8 mouse cellular contexts compared by ENCODE assay signal in the genomic region with DNA sequence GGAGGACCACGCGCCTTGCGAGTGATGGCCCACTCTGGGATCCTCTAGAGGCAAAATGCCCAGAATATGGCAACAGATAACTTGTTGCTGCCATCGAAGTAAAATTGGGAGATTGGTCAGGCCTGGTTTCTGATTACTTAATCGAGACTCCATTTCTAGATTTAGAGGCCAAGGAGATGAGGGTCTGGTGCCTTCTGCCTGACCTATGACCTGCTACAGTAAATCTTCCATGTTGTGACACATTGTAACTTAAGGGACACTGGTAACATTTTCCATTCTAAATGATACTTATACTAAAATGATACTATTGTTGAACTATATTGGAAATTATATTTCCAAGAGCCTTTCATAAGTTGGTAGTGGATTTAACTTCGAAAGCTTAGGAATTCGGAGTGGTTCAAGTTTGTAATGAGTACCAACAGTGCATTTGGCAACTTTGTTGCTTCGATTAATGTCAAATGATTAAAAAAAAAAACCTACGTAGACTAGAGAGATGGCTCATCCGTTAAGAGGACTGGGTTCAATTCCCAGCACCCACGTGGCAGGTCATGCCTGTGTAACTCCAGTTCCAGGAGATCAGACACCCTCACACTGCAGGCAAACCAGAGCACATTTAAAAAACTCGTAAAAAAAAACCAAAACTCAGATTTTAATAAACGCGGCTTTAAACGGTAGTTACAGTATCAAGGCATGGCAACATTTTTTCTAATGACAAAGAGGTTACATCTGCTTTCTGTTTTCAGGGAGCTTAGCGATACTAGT. TPM values are rescaled to one million over a fixed set of nuclear protein-coding genes. Genes with fewer than 3 reads are reported as not detected.
A peak's percentile ranks its signal among the peaks of the same experiment; 100 is the strongest.
DNase-seq lines count a peak whose midpoint lies in the region; ATAC-seq and TF ChIP-seq lines count a peak whose summit lies in the region.

No protein-coding gene starts in this region.

- H3K4me1 ChIP-seq in kidney, embryonic 14.5 days (ENCODE audit: control insufficient read depth, insufficient read depth, low read length), result peaks cover 5% of the 10 kb centered on the region; the same call in 1 of the 2 replicates
- H3K4me1 ChIP-seq in hindbrain, embryonic 10.5 days (replicated peaks), result peaks cover 17% of the 10 kb centered on the region; the same call in 1 of the 2 replicates
- peaks cover 8% of the 10 kb centered on the region for H3K4me1 ChIP-seq in midbrain, embryonic 11.5 days (ENCODE audit: control insufficient read depth, insufficient read depth, low read length)

- in situ Hi-C loops in Patski (cut with MboI; ENCODE audit: low pct_unique_long_range_greater_than_20kb), result loop anchor here (5.0 kb wide), 1 partner anchor 180 kb away; no protein-coding TSS in a partner anchor

- H3K27ac ChIP-seq in kidney, embryonic 14.5 days (ENCODE audit: low read depth, low read length), result peak overlapping the region; percentile 97
- H3K27ac ChIP-seq in hindbrain, embryonic 10.5 days, result peak overlapping the region; percentile 100
- peak overlapping the region; percentile 98 for H3K27ac ChIP-seq in midbrain, embryonic 11.5 days (ENCODE audit: low read depth, low read length)

- no peak for ATAC-seq in kidney, embryonic 14.5 days (ENCODE audit: low FRiP score, low TSS enrichment)
- ATAC-seq in Patski, result no peak
- ATAC-seq in midbrain, embryonic 11.5 days (ENCODE audit: low FRiP score), result no peak

- H3K4me3 ChIP-seq in kidney, embryonic 14.5 days (ENCODE audit: low read length), result peak overlapping the region; percentile 82
- H3K4me3 ChIP-seq in hindbrain, embryonic 10.5 days, result peak overlapping the region; percentile 87
- peak overlapping the region; percentile 88 for H3K4me3 ChIP-seq in midbrain, embryonic 11.5 days (ENCODE audit: low read depth, low read length)

- H3K4me2 ChIP-seq in kidney, embryonic 14.5 days (replicated peaks; ENCODE audit: low read depth, low read length), result peak overlapping the region; percentile 53
- H3K4me2 ChIP-seq in midbrain, embryonic 11.5 days, result peak overlapping the region; percentile 71

- no peak for DNase-seq in kidney, postnatal 10 days
- peak; percentile 10 for DNase-seq in Patski (ENCODE audit: low read depth, low spot score)
- no peak for DNase-seq in hindbrain, embryonic 10.5 days (ENCODE audit: low spot score)
- peak; percentile 88 for DNase-seq in midbrain, embryonic 11.5 days (ENCODE audit: low spot score, missing footprints)
- no peak for DNase-seq in adrenal gland, postnatal 25 days
- no peak for DNase-seq in right cerebral cortex, postnatal 14 days
- no peak for DNase-seq in urinary bladder, postnatal 14 days (ENCODE audit: low spot score)

- H3K27me3 ChIP-seq in kidney, embryonic 14.5 days (ENCODE audit: control insufficient read depth, insufficient read depth, low read length), result no peaks in the 10 kb centered on the region
- H3K27me3 ChIP-seq in Patski, result no peaks in the 10 kb centered on the region
- peaks cover 1% of the 10 kb centered on the region for H3K27me3 ChIP-seq in hindbrain, embryonic 10.5 days (ENCODE audit: insufficient read depth, poor library complexity, severe bottlenecking)
- H3K27me3 ChIP-seq in midbrain, embryonic 11.5 days (ENCODE audit: control insufficient read depth, insufficient read depth, low read length), result no peaks in the 10 kb centered on the region

- POLR2A ChIA-PET in Patski (lab: Charles Lee), result interaction anchor here (1.0 to 1.7 kb wide), 4 partner anchors 9 to 180 kb away, joined by 3 to 8 read pairs (median 4); no protein-coding TSS in a partner anchor

- 15% methylated on average over 16 of the region's 16 CpGs for WGBS in kidney, embryonic 14.5 days
- WGBS in hindbrain, embryonic 10.5 days, result 13% methylated on average over 16 of the region's 16 CpGs
- WGBS in midbrain, embryonic 11.5 days, result 9% methylated on average over 16 of the region's 16 CpGs

- peak overlapping the region; percentile 98 for H3K9ac ChIP-seq in kidney, embryonic 14.5 days (ENCODE audit: low read depth, low read length)
- H3K9ac ChIP-seq in midbrain, embryonic 11.5 days (ENCODE audit: low read length), result peak overlapping the region; percentile 99

- no peaks in the 10 kb centered on the region for H3K9me3 ChIP-seq in kidney, embryonic 14.5 days (ENCODE audit: control insufficient read depth, low read length)
- H3K9me3 ChIP-seq in hindbrain, embryonic 10.5 days, result no peaks in the 10 kb centered on the region
- no peaks in the 10 kb centered on the region for H3K9me3 ChIP-seq in midbrain, embryonic 11.5 days (ENCODE audit: control insufficient read depth, low read length)

- TF ChIP-seq CTCF in Patski (IDR thresholded peaks at IDR 0.05), result no peak

- CTCF ChIA-PET in Patski (lab: Charles Lee), result no interaction called here

- peaks cover 27% of the 10 kb centered on the region for H3K36me3 ChIP-seq in kidney, embryonic 14.5 days (ENCODE audit: control insufficient read depth, insufficient read depth, low read length)
- peaks cover 41% of the 10 kb centered on the region for H3K36me3 ChIP-seq in hindbrain, embryonic 10.5 days
- no peaks in the 10 kb centered on the region for H3K36me3 ChIP-seq in midbrain, embryonic 11.5 days (ENCODE audit: control insufficient read depth, insufficient read depth, low read length)

RNA-seq across cellular contexts. Expression of gene Ddx3x, which starts 1.5 kb away (rescaled TPM):
- 131 and 161 TPM in 2 replicates for polyA plus RNA-seq in kidney, embryonic 14.5 days (2014; fragmentation: Nextera tagmentation; extraction: Ambion mirVana)
- polyA plus RNA-seq in Patski (2021), result 242 TPM
- polyA plus RNA-seq in hindbrain, embryonic 10.5 days (2016; fragmentation: Nextera tagmentation; extraction: Ambion mirVana), result 102 and 144 TPM in 2 replicates
- polyA plus RNA-seq in midbrain, embryonic 11.5 days (2014; fragmentation: Nextera tagmentation; extraction: Ambion mirVana), result 196 and 219 TPM in 2 replicates
- 381 and 382 TPM in 2 replicates for total RNA-seq in adrenal gland, postnatal 25 days (2021)

Comparison
In these comparisons a context has a peak if more than half of its experiments do, and no peak if none do; other contexts are left out.
1. DNase-seq: peak in Patski (single experiment) and midbrain, embryonic 11.5 days (single experiment); none in kidney, postnatal 10 days (single experiment), hindbrain, embryonic 10.5 days (single experiment), adrenal gland, postnatal 25 days (single experiment), right cerebral cortex, postnatal 14 days (single experiment) and urinary bladder, postnatal 14 days (single experiment).
2. Peak in every context shown above with its lines, with median percentiles within 50 percentile points of each other: H3K27ac ChIP-seq and H3K4me3 ChIP-seq.